Mouse (Mus musculus) heart, postnatal 36 days (tissue): ENCODE measurements around the gene Fth1. TPM values are rescaled to one million over a fixed set of nuclear protein-coding genes. Genes with fewer than 3 reads are reported as not detected.

ENCODE experiments used
- DNase-seq, 2 experiments: peaks; one replicate each; pipeline ENCODE4 v3.0.0; 2021 to 2022
- intact Hi-C: fragments of 180-260 bp; cut with DNase I; formaldehyde crosslinking; loops from one replicate; pipeline ENCODE4 v1.15.1; 2025
- total RNA-seq, 2 experiments: library from RNA; stranded (reverse); gene quantifications; 2 replicates each; pipeline ENCODE4 v1.2.3; 2021

Fth1 gene
- total RNA-seq, 2 experiments from 2014 or later: 2,889 to 3,152 TPM

DNA sequence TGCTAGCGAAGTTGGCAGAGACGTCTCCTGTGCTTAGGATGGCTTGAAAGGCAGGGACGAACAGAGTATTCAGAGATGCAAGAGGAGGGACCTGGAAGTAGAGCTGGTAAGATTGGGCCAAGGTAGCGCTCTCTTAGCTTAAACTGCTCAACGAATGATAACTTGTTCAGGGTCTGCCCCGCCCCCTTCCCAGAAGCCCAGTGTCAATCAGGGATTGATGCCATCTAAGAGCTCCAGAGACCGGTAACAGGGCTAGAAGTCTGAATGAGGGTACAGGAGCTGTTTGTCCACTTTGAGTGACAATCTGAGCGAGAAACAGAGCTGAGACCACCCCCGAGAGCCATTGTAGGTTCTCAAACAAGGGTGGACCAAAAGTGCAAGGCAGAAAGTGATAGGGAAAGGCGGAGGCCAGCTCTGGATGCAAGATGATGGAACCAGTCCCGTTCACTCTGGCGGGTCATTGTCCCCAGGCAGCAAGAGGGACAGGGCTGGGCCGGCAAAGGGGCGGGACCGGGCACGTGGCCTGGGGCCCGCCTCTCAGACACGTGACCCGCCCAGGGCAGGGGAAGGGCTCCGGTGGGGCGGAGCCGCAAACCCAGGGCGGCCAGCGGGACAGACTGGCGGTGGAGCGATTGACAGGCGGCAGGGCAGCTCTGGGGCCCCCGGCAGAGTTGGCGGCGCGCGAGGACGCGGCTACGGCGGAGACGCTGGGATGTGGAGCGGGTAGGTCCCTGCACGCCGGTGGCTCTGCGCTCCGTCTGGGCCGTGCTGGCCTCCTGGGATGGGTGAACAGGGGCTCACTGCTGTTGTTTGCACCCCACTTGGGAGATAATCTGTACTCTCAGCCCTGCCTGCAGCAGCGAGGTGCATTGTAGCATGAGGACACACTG lies 37.5 kb downstream of the Fth1 start:
- DNase-seq: peak; percentile 94 to 95
- intact Hi-C loops: no loop called here

DNA sequence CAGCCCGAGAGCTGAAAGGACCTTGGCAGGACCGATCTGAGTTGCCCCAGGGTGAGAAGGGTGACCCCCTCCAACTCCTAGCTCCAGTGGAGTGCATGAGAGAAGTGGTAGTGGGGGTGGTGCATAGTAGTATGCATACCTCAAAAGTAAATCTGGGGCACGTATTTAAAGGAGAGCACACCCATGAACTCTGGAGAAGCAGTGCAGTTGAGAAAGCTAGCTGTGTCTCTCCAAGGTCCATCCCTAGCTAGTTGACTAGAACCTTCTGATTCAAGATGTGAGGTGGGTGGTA lies 38.1 kb downstream of the Fth1 start:
- no peak for DNase-seq
- intact Hi-C loops: no loop called here

DNA sequence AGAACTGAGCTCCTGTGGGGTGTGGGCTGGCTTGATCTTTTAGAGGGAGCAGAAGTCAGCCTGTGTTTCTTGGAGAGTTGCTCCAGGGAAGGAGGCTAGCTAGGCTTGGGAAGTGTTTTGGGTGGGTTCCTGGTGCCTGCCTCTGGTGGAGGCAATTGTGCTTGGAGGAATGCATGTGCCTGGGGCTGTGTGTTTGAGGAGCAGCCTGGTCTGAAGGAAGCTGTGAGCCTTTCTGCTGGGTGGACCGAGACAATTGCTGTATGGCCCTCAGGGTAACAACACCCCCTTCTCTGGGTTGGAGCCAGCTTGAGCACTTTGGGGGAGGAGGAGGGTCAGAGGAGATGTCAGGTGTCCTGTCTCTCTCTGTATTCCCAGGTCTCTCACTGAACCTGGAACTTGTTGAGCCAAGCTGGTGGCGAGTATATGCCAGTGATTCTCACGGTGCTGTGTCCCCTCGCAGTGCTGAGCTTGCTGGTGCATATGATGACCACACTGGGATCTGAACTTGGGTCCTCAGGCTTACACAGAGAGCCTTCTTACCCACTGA lies 38.9 kb downstream of the Fth1 start:
- no peak for DNase-seq
- intact Hi-C loops: no loop called here

DNA sequence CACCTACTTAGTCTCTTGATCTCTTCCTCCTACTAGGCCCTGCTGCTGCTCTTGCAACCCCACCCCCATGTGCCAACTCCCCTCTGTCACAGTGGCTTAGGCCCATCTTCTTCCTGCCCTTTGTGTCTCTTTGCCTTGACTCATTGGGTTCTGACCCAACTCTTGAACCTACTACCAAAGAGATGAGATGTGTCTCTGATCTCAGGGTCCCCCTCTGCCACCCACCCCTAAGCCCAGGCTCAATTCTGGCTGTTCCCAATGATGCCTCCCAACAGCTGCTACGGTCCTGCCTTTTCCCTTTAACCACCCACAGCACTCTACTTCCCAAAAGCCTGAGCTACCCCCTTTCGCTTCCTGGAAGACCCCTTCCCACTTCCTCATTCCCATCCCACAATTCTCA lies 41.6 kb downstream of the Fth1 start:
- DNase-seq: no peak
- intact Hi-C loops: no loop called here

DNA sequence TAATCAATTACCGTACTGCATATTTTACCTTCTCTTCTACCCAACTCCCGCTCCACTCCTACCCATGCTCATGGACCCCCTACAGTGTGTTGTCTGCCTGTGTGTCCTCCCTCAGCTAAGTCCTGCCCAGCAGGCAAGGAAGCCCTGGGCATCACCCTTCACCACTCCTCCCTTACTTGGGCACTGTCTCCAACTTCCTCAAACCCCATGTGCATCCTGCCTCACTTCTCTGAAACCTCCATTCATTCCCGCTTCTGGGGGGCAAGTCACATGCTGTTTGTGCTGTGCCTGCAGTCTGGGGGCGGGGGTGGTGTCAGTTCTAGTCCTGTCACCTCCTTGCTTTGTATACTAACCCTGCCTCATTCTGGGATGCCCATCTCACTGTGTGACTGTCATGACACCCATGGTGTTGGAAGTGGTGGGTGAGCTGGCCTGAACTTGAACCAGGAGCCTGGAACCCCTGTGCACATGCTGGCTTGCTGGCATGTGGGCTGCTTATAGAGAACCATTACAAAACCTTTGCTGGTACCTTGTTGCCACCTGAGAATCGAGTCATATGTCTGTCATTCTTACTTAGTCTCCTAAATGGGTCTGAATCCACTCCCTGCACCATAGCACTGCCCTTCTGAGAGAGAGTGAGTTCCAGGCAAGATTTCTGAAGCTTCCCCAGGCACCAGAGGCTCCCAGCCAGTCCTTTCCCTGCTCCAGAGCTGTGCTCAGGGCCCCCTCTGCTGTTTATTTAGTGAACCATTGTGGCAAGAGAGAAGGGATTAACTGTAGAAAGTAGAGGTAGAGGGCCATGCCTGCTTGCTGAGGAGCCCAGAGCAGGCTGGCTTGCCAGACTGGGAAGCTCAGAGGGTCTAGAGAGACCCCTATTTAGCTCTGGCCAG lies 42.3 kb downstream of the Fth1 start:
- peak; percentile 36 to 57 for DNase-seq
- intact Hi-C loops: no loop called here

DNA sequence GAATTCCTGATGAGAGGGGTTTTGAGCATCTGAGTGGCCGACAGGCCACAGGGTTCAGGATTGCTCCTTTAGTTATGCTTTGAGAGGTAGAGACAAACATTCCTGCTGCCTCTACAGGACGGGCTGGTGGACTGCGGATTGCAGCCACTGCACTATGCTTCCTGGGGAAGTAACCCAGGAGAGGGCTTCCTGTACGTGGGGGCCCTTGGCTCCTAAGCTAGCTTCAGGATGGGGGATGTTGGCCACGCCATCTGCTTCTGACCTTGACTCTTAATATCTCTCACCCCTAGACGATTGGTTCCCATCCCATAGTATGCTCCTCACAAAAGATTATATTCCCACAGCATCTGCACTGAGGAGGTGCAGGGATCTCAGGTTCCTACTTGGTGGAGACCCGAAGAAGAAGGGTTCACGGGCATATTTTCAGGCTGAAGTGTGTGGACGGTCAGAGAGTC lies 42.9 kb downstream of the Fth1 start:
- no peak for DNase-seq
- intact Hi-C loops: no loop called here

DNA sequence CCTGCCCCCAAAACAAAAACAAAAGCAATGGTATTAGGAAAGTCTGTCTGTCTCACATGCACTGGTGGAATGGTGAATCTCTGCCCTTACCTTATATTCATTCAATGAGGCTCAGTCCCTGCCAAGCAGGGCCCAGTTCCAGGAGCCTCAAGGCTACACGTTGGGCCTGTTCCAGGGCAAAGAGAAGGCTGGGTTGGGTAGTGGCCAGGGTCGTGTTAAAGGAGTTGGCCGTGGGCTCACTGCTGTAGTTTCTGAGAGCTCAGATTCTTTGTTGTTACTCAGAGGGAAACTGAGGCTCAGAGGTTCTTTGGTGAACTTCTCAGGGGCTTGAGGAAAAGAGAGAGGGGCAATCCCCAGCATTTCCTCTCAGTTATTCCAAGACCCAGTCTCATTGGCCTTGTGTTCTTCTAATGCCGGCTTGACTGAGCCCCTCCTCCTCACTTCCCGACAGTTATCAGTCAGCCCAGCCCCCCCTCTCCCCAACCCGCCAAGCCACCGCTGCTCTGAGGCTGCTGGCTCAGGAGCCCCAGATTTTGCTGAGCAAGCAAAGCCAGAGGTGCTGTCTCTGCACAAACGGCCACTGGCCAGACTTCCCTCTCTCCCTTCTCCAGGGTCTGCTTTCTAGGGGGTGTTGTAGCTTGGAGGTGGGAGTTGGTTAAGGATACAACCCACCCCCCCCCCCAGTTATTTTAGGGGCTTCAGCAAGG lies 44.9 kb downstream of the Fth1 start:
- DNase-seq: peak in 1 of 2 experiments; percentile 50
- intact Hi-C loops: no loop called here

DNA sequence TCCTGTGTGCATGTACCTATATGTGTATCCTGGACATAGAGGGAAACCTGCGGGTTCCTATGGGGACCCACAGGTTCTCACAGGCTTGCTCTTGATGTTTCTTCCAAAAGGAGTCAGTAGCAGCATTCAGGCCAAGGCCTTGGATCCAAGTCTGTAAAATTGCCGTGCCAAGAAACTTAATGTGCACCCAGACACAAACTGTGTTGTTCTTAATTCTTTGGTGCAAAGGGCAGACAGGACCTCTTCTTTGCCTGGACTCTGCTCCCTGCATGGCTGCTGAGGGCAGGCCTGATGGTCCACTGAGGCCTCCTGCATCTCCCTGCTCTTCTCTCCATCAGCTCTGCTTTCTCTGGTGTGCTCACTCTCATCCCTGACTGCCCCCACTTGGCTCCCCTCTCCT lies 49.3 kb downstream of the Fth1 start:
- intact Hi-C loops: no loop called here
- no peak for DNase-seq

DNA sequence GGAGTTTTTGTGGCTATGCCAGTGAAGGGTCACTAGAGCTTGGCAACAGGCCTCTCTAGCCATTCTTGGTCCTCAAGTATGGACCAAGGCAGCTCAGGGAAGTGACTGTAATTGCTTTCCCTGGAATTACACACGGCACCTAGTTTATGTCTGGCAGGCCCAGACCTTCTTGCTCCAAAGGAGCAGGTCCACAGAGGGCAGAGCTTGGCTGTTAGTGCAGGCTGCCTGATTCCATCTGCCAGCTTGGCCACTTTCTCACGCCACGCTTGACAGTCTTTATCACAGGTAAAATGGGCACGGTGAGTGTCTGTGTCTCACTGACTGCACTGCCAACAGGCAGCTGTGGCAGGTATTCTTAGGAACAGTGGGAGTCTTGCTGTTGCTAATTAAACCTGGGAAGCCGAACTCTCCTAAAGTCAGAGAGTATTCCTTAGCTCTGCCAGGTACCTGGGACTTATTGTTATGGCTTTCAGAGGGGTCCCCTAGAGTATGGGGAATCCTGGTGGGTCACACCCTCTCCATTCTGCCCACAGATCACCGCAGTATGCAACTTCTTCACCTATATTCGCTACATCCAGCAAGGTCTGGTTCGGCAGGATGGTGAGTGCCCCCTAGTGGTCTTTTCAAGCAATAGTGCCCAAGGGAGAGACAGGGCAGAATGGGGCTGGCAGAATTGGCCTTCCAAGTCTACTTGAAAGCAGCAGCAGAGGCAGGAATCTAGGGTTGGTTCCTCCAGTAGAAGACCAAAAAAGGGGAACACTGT lies 53.0 kb downstream of the Fth1 start:
- intact Hi-C loops: loop anchor here (2.0 kb wide), 1 partner anchor 117 kb away; no protein-coding TSS in a partner anchor
- peak; percentile 59 to 71 for DNase-seq

DNA sequence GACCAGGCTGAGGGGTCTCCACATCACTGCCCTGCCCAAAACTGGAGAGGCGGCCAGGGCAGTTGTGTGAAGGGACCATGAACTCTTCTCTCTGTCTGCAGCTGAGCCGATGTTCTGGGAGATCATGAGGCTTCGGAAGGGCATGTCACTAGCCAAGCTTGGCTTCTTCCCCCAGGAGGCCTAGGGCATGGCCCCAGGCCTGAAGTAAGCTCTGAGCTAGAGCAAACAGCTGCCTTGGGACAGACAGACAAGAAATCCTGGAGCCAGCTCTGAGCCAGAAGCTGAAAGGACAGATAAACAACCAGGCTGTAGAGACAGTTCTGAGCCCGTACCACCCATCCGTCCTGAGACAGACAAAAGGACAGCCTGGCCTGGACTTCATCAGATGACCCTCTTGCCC lies 54.0 kb downstream of the Fth1 start:
- intact Hi-C loops: loop anchor here (1.0 kb wide), 1 partner anchor 34 kb away; no protein-coding TSS in a partner anchor
- DNase-seq: no peak

Other genes starting within 250 kb of the Fth1 start
- gene Scgb2a2, start 133.0 kb upstream of the Fth1 start, total RNA-seq: not detected
- gene Incenp, start 81.0 kb upstream of the Fth1 start, total RNA-seq: 1 to 10 TPM; 6.6 TPM
- gene Best1, start 21.0 kb downstream of the Fth1 start, total RNA-seq: under 1 TPM; 0.11 to 0.14 TPM
- 1 to 10 TPM; 7.9 to 8.7 TPM for gene Rab3il1, start 21.1 kb downstream of the Fth1 start, total RNA-seq
- gene Fads3, start 61.0 kb downstream of the Fth1 start, total RNA-seq: 10 to 100 TPM; 37.8 to 39.8 TPM
- 1 to 10 TPM; 4.8 to 6.8 TPM for gene Fads2, start 121.1 kb downstream of the Fth1 start, total RNA-seq
- 10 to 100 TPM; 23.7 to 24.0 TPM for gene Fads1, start 202.3 kb downstream of the Fth1 start, total RNA-seq
- 100 to 1,000 TPM; 173 to 180 TPM for gene Tmem258, start 223.4 kb downstream of the Fth1 start, total RNA-seq
- gene Fen1, start 223.6 kb downstream of the Fth1 start, total RNA-seq: 1 to 10 TPM; 4.7 TPM